Comparison of ENCODE assay signal across 11 mouse cellular contexts in genomic region chr15:86220229-86220630, GRCm38 (mm10). TPM values are rescaled to one million over a fixed set of nuclear protein-coding genes. Genes with fewer than 3 reads are reported as not detected.
DNase-seq lines count a peak whose midpoint lies in the region; ATAC-seq and TF ChIP-seq lines count a peak whose summit lies in the region.
"Had no signal": no experiment of that assay in that cellular context is flagged by ENCODE, and none has a peak within 500 bp of the region (broad histone marks: within the 10 kb centered on the region; RNA-seq: fewer than 3 reads in every experiment).

No protein-coding gene starts in this region.

- H3K79me2 ChIP-seq in macrophage (ENCODE audit: inconsistent target): peaks cover 82% of the 10 kb centered on the region

- H3K9me3 ChIP-seq in heart, postnatal 0 days (replicated peaks; ENCODE audit: control insufficient read depth, low read length): no peaks in the 10 kb centered on the region

- 65% methylated on average over 5 of the region's 5 CpGs for WGBS in heart, postnatal 0 days
- WGBS in macrophage (ENCODE audit: missing documents): 19% methylated on average over 5 of the region's 5 CpGs

- TF ChIP-seq CTCF in heart, postnatal 0 days (IDR thresholded peaks at IDR 0.05; ENCODE audit: low read depth): no peak

- peaks cover 3% of the 10 kb centered on the region; the same call in 1 of the 2 replicates for H3K4me1 ChIP-seq in heart, postnatal 0 days (ENCODE audit: control insufficient read depth, insufficient read depth)

- intact Hi-C loops in heart, postnatal 10 days (cut with DNase I): no loop called here

- TF ChIP-seq EP300 in heart, postnatal 0 days (IDR thresholded peaks at IDR 0.05; ENCODE audit: low read depth): no peak

- no peak overlapping the region for H3K4me2 ChIP-seq in heart, postnatal 0 days (ENCODE audit: low read depth, low read length)
- H3K4me2 ChIP-seq: hindbrain, embryonic 14.5 days had no signal

- no peaks in the 10 kb centered on the region for H3K27me3 ChIP-seq in heart, postnatal 0 days (ENCODE audit: control insufficient read depth, insufficient read depth, low read length)

- DNase-seq in heart, adult 9 months (ENCODE audit: low spot score in 2 of 2): peak; percentile 54 to 66
- no peak for DNase-seq in heart, postnatal 10 days
- DNase-seq in heart, postnatal 0 days (ENCODE audit: low spot score): no peak
- peak; percentile 64 for DNase-seq in kidney, postnatal 14 days
- no peak for DNase-seq in urinary bladder, postnatal 4 days (ENCODE audit: low spot score in 2 of 2)
- no peak for DNase-seq in layer of hippocampus, adult 11-12 months (ENCODE audit: low spot score)
- DNase-seq in cerebellum, adult 9-10 months: no peak
- DNase-seq: thymus, postnatal 14 days had no signal

- H3K27ac ChIP-seq in heart, postnatal 0 days (ENCODE audit: low read depth): no peak overlapping the region; the same call in 1 of the 2 replicates
- H3K27ac ChIP-seq in macrophage: peak overlapping the region; percentile 91
- H3K27ac ChIP-seq: hindbrain, embryonic 14.5 days had no signal

- H3K4me3 ChIP-seq in heart, postnatal 0 days (ENCODE audit: low read depth, low read length): no peak overlapping the region
- H3K4me3 ChIP-seq in macrophage (ENCODE audit: inconsistent target): no peak overlapping the region
- H3K4me3 ChIP-seq: erythroblast, embryonic 14.5 days had no signal

- H3K9ac ChIP-seq in heart, postnatal 0 days (replicated peaks; ENCODE audit: low read depth, low read length): 0 out of 2 replicates have a peak overlapping the region, but pooled peaks have one; percentile 3
- H3K9ac ChIP-seq: hindbrain, embryonic 14.5 days had no signal

- H3K36me3 ChIP-seq in heart, postnatal 0 days (replicated peaks; ENCODE audit: control insufficient read depth, insufficient read depth, low read length): no peaks in the 10 kb centered on the region
- H3K36me3 ChIP-seq in macrophage (ENCODE audit: inconsistent target): no peaks in the 10 kb centered on the region

- ATAC-seq in heart, postnatal 0 days (ENCODE audit: insufficient read depth, low read depth): no peak

RNA-seq across cellular contexts. Expression of gene Tbc1d22a, which starts 6.0 kb away (rescaled TPM):
- 10 to 100 TPM; 19.0 to 23.1 TPM for total RNA-seq in heart, postnatal 10 days (2021)
- total RNA-seq in heart, postnatal 0 days (2014; rRNA removed; ENCODE audit: low replicate concordance): 26.6 and 31.4 TPM in 2 replicates
- 9.7 and 10.0 TPM in 2 replicates for polyA plus RNA-seq in heart, postnatal 0 days (2015; fragmentation: Nextera tagmentation; extraction: Ambion mirVana)
- total RNA-seq in macrophage (2018; cell fraction: chromatin; rRNA removed): 100 to 1,000 TPM in 22 of 26 experiments, 10 to 100 TPM in 4; 49.2 to 243 (median 149) TPM
- total RNA-seq in macrophage (2018; cell fraction: cytosol; rRNA removed): 10 to 100 TPM; 47.8 to 85.0 (median 62.8) TPM
- total RNA-seq in macrophage (2018; cell fraction: nucleus; rRNA removed): 100 to 1,000 TPM in 11 of 26 experiments, 10 to 100 TPM in 15; 41.2 to 234 (median 79.2) TPM
- 49.5 to 60.9 TPM (median 57.9 TPM) in 3 replicates for polyA plus RNA-seq in macrophage (2018)

RNA-seq across cellular contexts. Expression of gene Cerk, which starts 34.3 kb away (rescaled TPM):
- total RNA-seq in heart, postnatal 10 days (2021): 10 to 100 TPM; 40.4 to 45.9 TPM
- total RNA-seq in heart, postnatal 0 days (2014; rRNA removed; ENCODE audit: low replicate concordance): 25.3 and 28.2 TPM in 2 replicates
- 12.1 and 14.5 TPM in 2 replicates for polyA plus RNA-seq in heart, postnatal 0 days (2015; fragmentation: Nextera tagmentation; extraction: Ambion mirVana)
- total RNA-seq in macrophage (2018; cell fraction: chromatin; rRNA removed): 100 to 1,000 TPM in 22 of 26 experiments, 10 to 100 TPM in 4; 29.9 to 512 (median 265) TPM
- 100 to 1,000 TPM in 23 of 26 experiments, 10 to 100 TPM in 3; 62.0 to 216 (median 136) TPM for total RNA-seq in macrophage (2018; cell fraction: cytosol; rRNA removed)
- 100 to 1,000 TPM in 22 of 26 experiments, 10 to 100 TPM in 4; 50.0 to 412 (median 210) TPM for total RNA-seq in macrophage (2018; cell fraction: nucleus; rRNA removed)
- 118 to 148 TPM (median 141 TPM) in 3 replicates for polyA plus RNA-seq in macrophage (2018)

Comparison
In these comparisons a context has a peak if more than half of its experiments do, and no peak if none do; other contexts are left out.
1. DNase-seq: peak in heart, adult 9 months (2 of 2) and kidney, postnatal 14 days (single experiment); none in heart, postnatal 10 days (0 of 2), heart, postnatal 0 days (single experiment), urinary bladder, postnatal 4 days (0 of 2), layer of hippocampus, adult 11-12 months (single experiment) and cerebellum, adult 9-10 months (single experiment).